Mouse (Mus musculus) urinary bladder, postnatal 36 days (tissue): ENCODE data around the gene Tent5c.
"Not testable (repeated sequence)": the region's sequence is repeated elsewhere in the genome, so short reads cannot be mapped to it uniquely, and the experiment has no call there.

Experiments used
- DNase-seq, 2 experiments: peaks; one replicate each; pipeline ENCODE4 v3.0.0; 2022; ENCODE audit warnings: low spot score in 2 of 2, mixed read lengths in 1 of 2

The Tent5c gene

GRCm38 (mm10) chr3:100439088-100439487 is 50.0 kb downstream of the Tent5c start:
- DNase-seq: no peak

GRCm38 (mm10) chr3:100438461-100439002 is 50.6 kb downstream of the Tent5c start:
- DNase-seq: no peak

GRCm38 (mm10) chr3:100436756-100437155 is 52.4 kb downstream of the Tent5c start:
- DNase-seq: no peak

- DNase-seq: no peak
Measured at GRCm38 (mm10) chr3:100431705-100432104, 57.4 kb downstream of the Tent5c start.

GRCm38 (mm10) chr3:100430731-100431130 is 58.4 kb downstream of the Tent5c start:
- no peak for DNase-seq

GRCm38 (mm10) chr3:100430101-100430500 is 59.0 kb downstream of the Tent5c start:
- DNase-seq: no peak

GRCm38 (mm10) chr3:100429667-100430066 is 59.5 kb downstream of the Tent5c start:
- no peak for DNase-seq

GRCm38 (mm10) chr3:100427548-100427947 is 61.6 kb downstream of the Tent5c start:
- no peak for DNase-seq

GRCm38 (mm10) chr3:100422392-100423167 is 66.5 kb downstream of the Tent5c start:
- no peak for DNase-seq

- no peak for DNase-seq
Measured at GRCm38 (mm10) chr3:100421354-100421753, 67.8 kb downstream of the Tent5c start.

- no peak for DNase-seq
Measured at GRCm38 (mm10) chr3:100420691-100421056, 68.5 kb downstream of the Tent5c start.

- no peak for DNase-seq
Measured at GRCm38 (mm10) chr3:100419962-100420690, 69.0 kb downstream of the Tent5c start.

- no peak for DNase-seq
Measured at GRCm38 (mm10) chr3:100418387-100418786, 70.7 kb downstream of the Tent5c start.

GRCm38 (mm10) chr3:100417772-100418311 is 71.3 kb downstream of the Tent5c start:
- DNase-seq: no peak

GRCm38 (mm10) chr3:100415671-100416070 is 73.5 kb downstream of the Tent5c start:
- DNase-seq: no peak

- not testable (repeated sequence) for DNase-seq
Measured at GRCm38 (mm10) chr3:100413586-100413985, 75.5 kb downstream of the Tent5c start.

- DNase-seq: no peak
Measured at GRCm38 (mm10) chr3:100411945-100412344, 77.2 kb downstream of the Tent5c start.

GRCm38 (mm10) chr3:100409280-100409679 is 79.8 kb downstream of the Tent5c start:
- no peak for DNase-seq

- no peak for DNase-seq
Measured at GRCm38 (mm10) chr3:100408351-100409043, 80.6 kb downstream of the Tent5c start.

GRCm38 (mm10) chr3:100402656-100403055 is 86.5 kb downstream of the Tent5c start:
- DNase-seq: peak in 1 of 2 experiments; percentile 43
